Mouse (Mus musculus) hindbrain, postnatal 0 days (tissue): ENCODE results near the gene Sdr42e1. TPM values are rescaled to one million over a fixed set of nuclear protein-coding genes. Genes with fewer than 3 reads are reported as not detected.

Experiments used
- ATAC-seq: fragments of 200-750 bp; cut with Nextera tagmentation; 2 replicates; pipeline ENCODE4 v1.8.0; 2017; ENCODE audit warnings: mild to moderate bottlenecking, moderate TSS enrichment, moderate library complexity
- DNase-seq: peaks from one replicate; pipeline ENCODE4 v3.0.0-alpha.2; 2015; ENCODE audit warnings: low spot score
- H3K27ac ChIP-seq: fragments of 300-500 bp; sonication (generic); 2 replicates; pipeline ENCODE4 v1.5.1; 2014; ENCODE audit warnings: mild to moderate bottlenecking
- H3K27me3 ChIP-seq: fragments of 300-500 bp; sonication (generic); 2 replicates; pipeline ENCODE4 v1.6.1; 2014; ENCODE audit warnings: low read length, mixed read lengths; ENCODE audit not compliant: insufficient read depth
- H3K36me3 ChIP-seq: fragments of 300-500 bp; sonication (generic); 2 replicates; pipeline ENCODE4 v1.6.1; 2014; ENCODE audit warnings: low read length, mixed read lengths; ENCODE audit not compliant: insufficient read depth
- H3K4me1 ChIP-seq: fragments of 300-500 bp; sonication (generic); 2 replicates; pipeline ENCODE4 v1.6.1; 2014; ENCODE audit warnings: antibody characterized with exemption, low read length, mixed read lengths; ENCODE audit not compliant: insufficient read depth
- H3K4me2 ChIP-seq: fragments of 300-500 bp; sonication (generic); 2 replicates; pipeline ENCODE4 v1.6.1; 2014; ENCODE audit warnings: low read depth, mild to moderate bottlenecking, low read length, moderate library complexity, mixed read lengths
- H3K4me3 ChIP-seq: fragments of 300-500 bp; sonication (generic); 2 replicates; pipeline ENCODE4 v1.5.1; 2014; ENCODE audit warnings: low read length
- H3K9ac ChIP-seq: fragments of 300-500 bp; sonication (generic); replicated peaks from 2 replicates; pipeline ENCODE4 v1.6.1; 2014; ENCODE audit warnings: mild to moderate bottlenecking, low read length, moderate library complexity, mixed read lengths
- H3K9me3 ChIP-seq: fragments of 300-500 bp; sonication (generic); 2 replicates; pipeline ENCODE4 v1.6.1; 2016; ENCODE audit warnings: low read length, mixed read lengths
- CTCF ChIP-seq: IDR thresholded peaks from 2 replicates; pipeline ENCODE4 v1.5.1; 2016; ENCODE audit warnings: antibody characterized with exemption, control low read depth, low read depth
- WGBS: fragments of 180-500 bp; shearing (Covaris S2); extraction: QIAGEN DNeasy Blood & Tissue Kit; methylation state at CpG from one replicate; pipeline ENCODE4 v1.1.7; 2014; 5-methylcytosine and 5-hydroxymethylcytosine counted together
- polyA plus RNA-seq: library from polyadenylated mRNA; unstranded; fragments of >200 nt; fragmentation: Nextera tagmentation; extraction: Ambion mirVana; gene quantifications from 2 replicates; pipeline ENCODE4 v1.2.1, GENCODE M21; 2015
- total RNA-seq: library from RNA; depleted of rRNA; stranded (reverse); fragments of >200 nt; gene quantifications from 2 replicates; pipeline ENCODE4 v1.2.3, GENCODE M21; 2014

Sdr42e1 gene
- total and polyA plus RNA-seq, 2 experiments from 2014 or later, result 2.6 to 9.4 TPM

GRCm38 (mm10) chr8:117646020-117646419, 27.5 kb downstream of the Sdr42e1 start:
- Histone ChIP-seq H3K9ac (no peak overlapping the region), H3K4me3 (no peak overlapping the region), H3K36me3 (no peaks in the 10 kb centered on the region), H3K4me1 (no peaks in the 10 kb centered on the region), H3K27me3 (no peaks in the 10 kb centered on the region), H3K9me3 (peaks cover 4% of the 10 kb centered on the region; the same call in 1 of the 2 replicates), H3K27ac (no peak overlapping the region), H3K4me2 (no peak overlapping the region)
- peak; percentile 91 for TF ChIP-seq CTCF
- no peak for ATAC-seq
- peak; percentile 86 for DNase-seq
- WGBS, result 52% methylated on average over 2 of the region's 2 CpGs

- Histone ChIP-seq H3K27ac (no peak overlapping the region), H3K36me3 (no peaks in the 10 kb centered on the region), H3K4me1 (no peaks in the 10 kb centered on the region), H3K4me2 (no peak overlapping the region), H3K9me3 (peaks cover 4% of the 10 kb centered on the region; the same call in 1 of the 2 replicates), H3K4me3 (no peak overlapping the region), H3K27me3 (no peaks in the 10 kb centered on the region), H3K9ac (no peak overlapping the region)
- 71% methylated on average over 5 of the region's 5 CpGs for WGBS
- DNase-seq (no peak), ATAC-seq (no peak)
- no peak for TF ChIP-seq CTCF
These were observed 28.0 kb downstream of the Sdr42e1 start for GRCm38 (mm10) chr8:117645486-117645885.

GRCm38 (mm10) chr8:117639631-117640030, 33.9 kb downstream of the Sdr42e1 start:
- Histone ChIP-seq H3K9me3 (no peaks in the 10 kb centered on the region; the same call in 1 of the 2 replicates), H3K9ac (no peak overlapping the region), H3K4me3 (no peak overlapping the region), H3K27ac (no peak overlapping the region), H3K4me2 (no peak overlapping the region), H3K27me3 (no peaks in the 10 kb centered on the region), H3K36me3 (no peaks in the 10 kb centered on the region), H3K4me1 (no peaks in the 10 kb centered on the region)
- WGBS, result 94% methylated on average over 9 of the region's 9 CpGs
- TF ChIP-seq CTCF, result no peak
- DNase-seq, result no peak
- ATAC-seq, result no peak

GRCm38 (mm10) chr8:117637462-117637861, 36.0 kb downstream of the Sdr42e1 start:
- no peak for ATAC-seq
- no peak overlapping the region for H3K27ac ChIP-seq
- H3K36me3 ChIP-seq, result no peaks in the 10 kb centered on the region
- no peaks in the 10 kb centered on the region for H3K4me1 ChIP-seq
- no peak overlapping the region for H3K4me3 ChIP-seq
- no peak for DNase-seq
- H3K4me2 ChIP-seq, result no peak overlapping the region
- no peak for TF ChIP-seq CTCF
- H3K27me3 ChIP-seq, result no peaks in the 10 kb centered on the region
- H3K9ac ChIP-seq, result no peak overlapping the region
- WGBS, result 60% methylated on average over 3 of the region's 3 CpGs
- no peaks in the 10 kb centered on the region; the same call in 1 of the 2 replicates for H3K9me3 ChIP-seq

- Histone ChIP-seq H3K9me3 (no peaks in the 10 kb centered on the region), H3K4me2 (no peak overlapping the region), H3K9ac (no peak overlapping the region), H3K27me3 (no peaks in the 10 kb centered on the region), H3K4me3 (no peak overlapping the region), H3K36me3 (no peaks in the 10 kb centered on the region), H3K4me1 (no peaks in the 10 kb centered on the region), H3K27ac (no peak overlapping the region)
- ATAC-seq, result no peak
- no peak for DNase-seq
- no peak for TF ChIP-seq CTCF
- WGBS, result 89% methylated on average over 7 of the region's 7 CpGs
These were observed 39.1 kb downstream of the Sdr42e1 start for GRCm38 (mm10) chr8:117634406-117634805.

- TF ChIP-seq CTCF, result no peak
- Histone ChIP-seq H3K9me3 (no peaks in the 10 kb centered on the region), H3K27me3 (no peaks in the 10 kb centered on the region), H3K4me1 (no peaks in the 10 kb centered on the region), H3K4me2 (no peak overlapping the region), H3K9ac (no peak overlapping the region), H3K4me3 (no peak overlapping the region), H3K27ac (no peak overlapping the region), H3K36me3 (no peaks in the 10 kb centered on the region)
- 84% methylated on average over 5 of the region's 5 CpGs for WGBS
- no peak for DNase-seq
- no peak for ATAC-seq
These were observed 41.0 kb downstream of the Sdr42e1 start for GRCm38 (mm10) chr8:117632532-117632931.

GRCm38 (mm10) chr8:117627096-117627495, 46.4 kb downstream of the Sdr42e1 start:
- no peak overlapping the region for H3K27ac ChIP-seq
- H3K4me2 ChIP-seq, result no peak overlapping the region
- no peaks in the 10 kb centered on the region for H3K9me3 ChIP-seq
- DNase-seq, result peak; percentile 42
- no peak for ATAC-seq
- H3K27me3 ChIP-seq, result no peaks in the 10 kb centered on the region
- WGBS, result 48% methylated on average over 9 of the region's 9 CpGs
- H3K4me3 ChIP-seq, result no peak overlapping the region
- H3K36me3 ChIP-seq, result no peaks in the 10 kb centered on the region
- H3K9ac ChIP-seq, result no peak overlapping the region
- no peaks in the 10 kb centered on the region for H3K4me1 ChIP-seq
- no peak for TF ChIP-seq CTCF
